Mouse (Mus musculus) kidney, adult 2 months (tissue): ENCODE measurements around the gene Rab11b.

Experiments used
- CTCF ChIP-seq: fragments of 200-500 bp; conservative IDR thresholded peaks from 2 replicates; pipeline ENCODE4 v1.5.1; 2011; ENCODE audit warnings: low read depth, mild to moderate bottlenecking, control low read depth, low read length, moderate library complexity, mixed read lengths; ENCODE audit not compliant: insufficient read depth, insufficient read length
- POLR2A ChIP-seq: fragments of 200-500 bp; IDR thresholded peaks from one replicate; pipeline ENCODE4 v1.6.1; 2011; ENCODE audit warnings: low read depth, low read length, control low read depth

- TF ChIP-seq CTCF (no peak), POLR2A (no peak)
These were observed 11.3 kb upstream of the Rab11b start for GRCm38 (mm10) chr17:33771617-33772016.
